ENCODE assay signal across 16 mouse cellular contexts in genomic region chr16:87949881-87950280, GRCm38 (mm10).
DNase-seq lines count a peak whose midpoint lies in the region; ATAC-seq and TF ChIP-seq lines count a peak whose summit lies in the region.
"Had no signal": no experiment of that assay in that cellular context is flagged by ENCODE, and none has a peak within 500 bp of the region (broad histone marks: within the 10 kb centered on the region; RNA-seq: fewer than 3 reads in every experiment).

No protein-coding gene starts in this region.

- WGBS in heart, embryonic 10.5 days, result 84% methylated on average over 11 of the region's 11 CpGs

- no peak overlapping the region for H3K4me3 ChIP-seq in G1E (ENCODE audit: low read depth, low read length)
- H3K4me3 ChIP-seq in heart, embryonic 10.5 days, result no peak overlapping the region
- H3K4me3 ChIP-seq: forebrain, embryonic 13.5 days; heart, adult 2 months; hindbrain, embryonic 12.5 days; liver, embryonic 13.5 days had no signal

- 0 out of 2 replicates have a peak, but pooled peaks have one; percentile 11 for ATAC-seq in G1E (ENCODE audit: extremely low read depth, insufficient number of reproducible peaks, low FRiP score, poor library complexity, severe bottlenecking)
- peak; percentile 97 for ATAC-seq in frontal cortex, adult (ENCODE audit: low TSS enrichment)
- ATAC-seq: forebrain, embryonic 13.5 days; inflammation-experienced regulatory T-cells, adult 6 months; midbrain, embryonic 16.5 days had no signal

- no peaks in the 10 kb centered on the region for H3K36me3 ChIP-seq in G1E (replicated peaks)
- no peaks in the 10 kb centered on the region for H3K36me3 ChIP-seq in heart, embryonic 10.5 days
- H3K36me3 ChIP-seq: hindbrain, embryonic 12.5 days; liver, embryonic 13.5 days had no signal

- peaks cover 35% of the 10 kb centered on the region for H3K9me3 ChIP-seq in G1E (replicated peaks)
- H3K9me3 ChIP-seq in heart, embryonic 10.5 days, result no peaks in the 10 kb centered on the region
- H3K9me3 ChIP-seq: forebrain, embryonic 13.5 days; hindbrain, embryonic 12.5 days; liver, embryonic 13.5 days had no signal

- H3K27me3 ChIP-seq in G1E (ENCODE audit: insufficient read depth, low read length), result no peaks in the 10 kb centered on the region
- H3K27me3 ChIP-seq in heart, embryonic 10.5 days (ENCODE audit: insufficient read depth, poor library complexity, severe bottlenecking), result no peaks in the 10 kb centered on the region
- H3K27me3 ChIP-seq: forebrain, embryonic 13.5 days; hindbrain, embryonic 12.5 days; liver, embryonic 13.5 days had no signal

- no peaks in the 10 kb centered on the region for H3K4me1 ChIP-seq in G1E (ENCODE audit: insufficient read depth, low read depth, low read length)
- peaks cover 2% of the 10 kb centered on the region; the same call in 1 of the 2 replicates for H3K4me1 ChIP-seq in heart, embryonic 10.5 days
- H3K4me1 ChIP-seq: forebrain, embryonic 13.5 days; hindbrain, embryonic 12.5 days had no signal

- no peak overlapping the region for H3K27ac ChIP-seq in heart, embryonic 10.5 days
- H3K27ac ChIP-seq: forebrain, embryonic 13.5 days; heart, adult 2 months; hindbrain, embryonic 12.5 days; liver, embryonic 13.5 days had no signal

- intact Hi-C loops in left cerebral cortex, postnatal 14 days (cut with DNase I), result no loop called here

- no peak for TF ChIP-seq CTCF in G1E (IDR thresholded peaks at IDR 0.05; ENCODE audit: low read depth, low read length)

- DNase-seq in G1E (ENCODE audit: low spot score), result no peak
- DNase-seq in left cerebral cortex, postnatal 14 days (ENCODE audit: low spot score in 2 of 2), result peak; percentile 44 to 57
- peak; percentile 12 to 70 for DNase-seq in right cerebral cortex, postnatal 36 days (ENCODE audit: low spot score in 2 of 2)
- no peak for DNase-seq in heart, embryonic 10.5 days (ENCODE audit: low spot score)
- DNase-seq in thymus, adult 18-20 months, result no peak
- DNase-seq in lung, postnatal 4 days, result no peak
- DNase-seq: cerebellum, adult 11-12 months; cerebellum, postnatal 36 days; gastrocnemius, postnatal 14 days; heart, adult 2 months; liver, embryonic 13.5 days had no signal

Comparison
In these comparisons a context has a peak if more than half of its experiments do, and no peak if none do; other contexts are left out.
1. DNase-seq: peak in left cerebral cortex, postnatal 14 days (2 of 2) and right cerebral cortex, postnatal 36 days (2 of 2); none in G1E (single experiment), heart, embryonic 10.5 days (single experiment), thymus, adult 18-20 months (0 of 2) and lung, postnatal 4 days (0 of 2).